Mouse (Mus musculus) midbrain, postnatal 0 days (tissue): ENCODE measurements at regions not wholly inside any gene's neighbourhood (a gene's known extent, or its start where the extent isn't known, plus 50 kb on each side); places are given as distances from the start of the nearest gene placed in this dataset.
A peak's percentile ranks its signal among the peaks of the same experiment; 100 is the strongest.

ENCODE experiments used
- ATAC-seq: fragments of 200-750 bp; cut with Nextera tagmentation; 2 replicates; pipeline ENCODE4 v1.8.0; 2017; ENCODE audit warnings: moderate number of reproducible peaks, mild to moderate bottlenecking, moderate TSS enrichment, moderate library complexity; ENCODE audit not compliant: low FRiP score
- DNase-seq: peaks from one replicate; pipeline ENCODE4 v3.0.0-alpha.2; 2015; ENCODE audit warnings: low spot score
- H3K27ac ChIP-seq: fragments of 300-500 bp; sonication (generic); 2 replicates; pipeline ENCODE4 v1.5.1; 2014; ENCODE audit warnings: low read depth, mild to moderate bottlenecking, low read length, mixed read lengths
- H3K27me3 ChIP-seq: fragments of 300-500 bp; sonication (generic); 2 replicates; pipeline ENCODE4 v1.6.1; 2014; ENCODE audit warnings: low read length, control low read depth, mixed read lengths; ENCODE audit not compliant: insufficient read depth
- H3K36me3 ChIP-seq: fragments of 300-500 bp; sonication (generic); 2 replicates; pipeline ENCODE4 v1.6.1; 2014; ENCODE audit warnings: low read length, control low read depth, mixed read lengths; ENCODE audit not compliant: insufficient read depth
- H3K4me1 ChIP-seq: fragments of 300-500 bp; sonication (generic); 2 replicates; pipeline ENCODE4 v1.6.1; 2014; ENCODE audit warnings: mild to moderate bottlenecking, control low read depth, antibody characterized with exemption, low read length, mixed read lengths; ENCODE audit not compliant: insufficient read depth
- H3K4me2 ChIP-seq: fragments of 300-500 bp; sonication (generic); 2 replicates; pipeline ENCODE4 v1.6.1; 2014; ENCODE audit warnings: low read depth, mild to moderate bottlenecking, low read length, mixed read lengths; ENCODE audit not compliant: poor library complexity, severe bottlenecking
- H3K4me3 ChIP-seq: fragments of 300-500 bp; sonication (generic); 2 replicates; pipeline ENCODE4 v1.5.1; 2014; ENCODE audit warnings: low read depth, mild to moderate bottlenecking, low read length, moderate library complexity
- H3K9ac ChIP-seq: fragments of 300-500 bp; sonication (generic); replicated peaks from 2 replicates; pipeline ENCODE4 v1.6.1; 2014; ENCODE audit warnings: mild to moderate bottlenecking, low read length, moderate library complexity, mixed read lengths; ENCODE audit not compliant: poor library complexity, severe bottlenecking
- H3K9me3 ChIP-seq: fragments of 300-500 bp; sonication (generic); 2 replicates; pipeline ENCODE4 v1.6.1; 2016; ENCODE audit warnings: low read length, control low read depth
- CTCF ChIP-seq: IDR thresholded peaks from 2 replicates; pipeline ENCODE4 v1.5.1; 2016; ENCODE audit warnings: antibody characterized with exemption, mild to moderate bottlenecking
- WGBS: fragments of 180-500 bp; shearing (Covaris S2); extraction: QIAGEN DNeasy Blood & Tissue Kit; methylation state at CpG from one replicate; pipeline ENCODE4 v1.1.7; 2014; 5-methylcytosine and 5-hydroxymethylcytosine counted together

DNA sequence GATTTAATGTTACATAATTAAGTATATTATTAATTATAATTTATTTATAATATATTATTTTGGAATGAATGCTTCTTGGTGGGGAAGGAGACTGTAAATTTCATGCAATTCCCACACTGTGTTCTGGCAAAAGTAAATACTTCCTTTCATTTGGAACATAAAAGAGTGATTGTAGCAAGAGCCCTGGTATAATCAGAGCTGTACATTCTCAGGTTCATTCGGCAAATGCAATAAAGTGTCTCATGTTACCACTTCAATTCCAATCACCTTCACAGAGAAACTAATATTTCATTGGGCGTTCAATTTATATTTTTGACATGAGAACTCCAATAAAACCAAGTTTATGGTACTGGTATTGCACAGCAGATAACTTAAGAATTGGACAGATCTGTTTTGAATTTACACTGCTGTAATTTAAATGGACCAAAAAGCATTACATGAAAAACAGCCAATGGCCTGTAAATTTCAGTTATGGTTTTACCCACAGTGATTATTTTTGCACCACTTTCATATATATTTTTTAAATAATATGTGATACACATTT lies 569.0 kb downstream of the Pcdh7 start:
- TF ChIP-seq CTCF, result no peak
- no peaks in the 10 kb centered on the region for H3K36me3 ChIP-seq
- WGBS, result 79% methylated on average over 2 of the region's 2 CpGs
- no peaks in the 10 kb centered on the region for H3K9me3 ChIP-seq
- no peak overlapping the region for H3K4me2 ChIP-seq
- H3K9ac ChIP-seq, result no peak overlapping the region
- H3K4me1 ChIP-seq, result no peaks in the 10 kb centered on the region
- DNase-seq, result no peak
- no peak overlapping the region for H3K27ac ChIP-seq
- no peak for ATAC-seq
- no peaks in the 10 kb centered on the region for H3K27me3 ChIP-seq
- H3K4me3 ChIP-seq, result no peak overlapping the region

- Histone ChIP-seq H3K4me2 (no peak overlapping the region), H3K4me3 (no peak overlapping the region), H3K9me3 (no peaks in the 10 kb centered on the region), H3K36me3 (no peaks in the 10 kb centered on the region), H3K9ac (no peak overlapping the region), H3K4me1 (no peaks in the 10 kb centered on the region), H3K27ac (no peak overlapping the region), H3K27me3 (no peaks in the 10 kb centered on the region)
- WGBS, result 98% methylated on average over 2 of the region's 2 CpGs
- TF ChIP-seq CTCF, result no peak
- DNase-seq (no peak), ATAC-seq (no peak)
These were observed 573.5 kb downstream of the Pcdh7 start for GRCm38 (mm10) chr5:58291261-58291660.

- H3K27me3 ChIP-seq, result no peaks in the 10 kb centered on the region
- no peak overlapping the region for H3K9ac ChIP-seq
- no peak for DNase-seq
- no peaks in the 10 kb centered on the region for H3K36me3 ChIP-seq
- no peak for TF ChIP-seq CTCF
- ATAC-seq, result no peak
- H3K4me2 ChIP-seq, result no peak overlapping the region
- H3K9me3 ChIP-seq, result no peaks in the 10 kb centered on the region
- no peaks in the 10 kb centered on the region for H3K4me1 ChIP-seq
- H3K4me3 ChIP-seq, result no peak overlapping the region
- H3K27ac ChIP-seq, result no peak overlapping the region
- WGBS, result 97% methylated on average over 3 of the region's 3 CpGs
These were observed 577.1 kb downstream of the Pcdh7 start for GRCm38 (mm10) chr5:58294903-58295302.

- WGBS, result 69% methylated on average over 3 of the region's 3 CpGs
- Histone ChIP-seq H3K4me2 (no peak overlapping the region), H3K4me3 (no peak overlapping the region), H3K9me3 (no peaks in the 10 kb centered on the region), H3K4me1 (no peaks in the 10 kb centered on the region), H3K9ac (no peak overlapping the region), H3K36me3 (no peaks in the 10 kb centered on the region), H3K27me3 (no peaks in the 10 kb centered on the region), H3K27ac (no peak overlapping the region)
- ATAC-seq, result no peak
- TF ChIP-seq CTCF, result no peak
- peak; percentile 33 for DNase-seq
These were observed 613.6 kb downstream of the Pcdh7 start for GRCm38 (mm10) chr5:58331356-58331755.
